Mouse (Mus musculus) heart, postnatal 0 days (tissue): ENCODE results near the gene Sik3. TPM values are rescaled to one million over a fixed set of nuclear protein-coding genes. Genes with fewer than 3 reads are reported as not detected.

Source experiments
- ATAC-seq: fragments of 200-750 bp; cut with Nextera tagmentation; 2 replicates; pipeline ENCODE4 v1.8.0; 2017; ENCODE audit warnings: low read depth, moderate number of reproducible peaks, moderate library complexity; ENCODE audit not compliant: insufficient read depth
- DNase-seq: peaks from one replicate; pipeline ENCODE4 v3.0.0-alpha.2; 2016; ENCODE audit warnings: low spot score
- H3K27ac ChIP-seq: fragments of 300-500 bp; sonication (generic); 2 replicates; pipeline ENCODE4 v1.5.1; 2014; ENCODE audit warnings: low read depth, mild to moderate bottlenecking
- H3K27me3 ChIP-seq: fragments of 300-500 bp; sonication (generic); 2 replicates; pipeline ENCODE4 v1.6.1; 2014; ENCODE audit warnings: low read length, mixed read lengths; ENCODE audit not compliant: control insufficient read depth, insufficient read depth
- H3K36me3 ChIP-seq: fragments of 300-500 bp; sonication (generic); replicated peaks from 2 replicates; pipeline ENCODE4 v1.6.1; 2014; ENCODE audit warnings: low read length, mixed read lengths; ENCODE audit not compliant: control insufficient read depth, insufficient read depth
- H3K4me1 ChIP-seq: fragments of 300-500 bp; sonication (generic); 2 replicates; pipeline ENCODE4 v1.6.1; 2014; ENCODE audit warnings: antibody characterized with exemption; ENCODE audit not compliant: control insufficient read depth, insufficient read depth
- H3K4me2 ChIP-seq: fragments of 300-500 bp; sonication (generic); 2 replicates; pipeline ENCODE4 v1.6.1; 2014; ENCODE audit warnings: low read depth, mild to moderate bottlenecking, low read length, moderate library complexity
- H3K4me3 ChIP-seq: fragments of 300-500 bp; sonication (generic); 2 replicates; pipeline ENCODE4 v1.5.1; 2014; ENCODE audit warnings: low read depth, low read length
- H3K9ac ChIP-seq: fragments of 300-500 bp; sonication (generic); replicated peaks from 2 replicates; pipeline ENCODE4 v1.6.1; 2014; ENCODE audit warnings: low read depth, low read length, mixed read lengths
- H3K9me3 ChIP-seq: fragments of 300-500 bp; sonication (generic); replicated peaks from 2 replicates; pipeline ENCODE4 v1.6.1; 2016; ENCODE audit warnings: low read length; ENCODE audit not compliant: control insufficient read depth
- CTCF ChIP-seq: IDR thresholded peaks from 2 replicates; pipeline ENCODE4 v1.5.1; 2016; ENCODE audit warnings: antibody characterized with exemption, control low read depth, low read depth
- EP300 ChIP-seq: IDR thresholded peaks from 2 replicates; pipeline ENCODE4 v1.6.1; 2016; ENCODE audit warnings: antibody characterized with exemption, low read depth
- WGBS: fragments of 180-500 bp; shearing (Covaris S2); extraction: QIAGEN DNeasy Blood & Tissue Kit; methylation state at CpG from one replicate; pipeline ENCODE4 v1.1.7; 2014; 5-methylcytosine and 5-hydroxymethylcytosine counted together
- polyA plus RNA-seq: library from polyadenylated mRNA; unstranded; fragments of >200 nt; fragmentation: Nextera tagmentation; extraction: Ambion mirVana; gene quantifications from 2 replicates; pipeline ENCODE4 v1.2.1, GENCODE M21; 2015
- total RNA-seq: library from RNA; depleted of rRNA; stranded (reverse); fragments of >200 nt; gene quantifications from 2 replicates; pipeline ENCODE4 v1.2.3, GENCODE M21; 2014; ENCODE audit warnings: low replicate concordance

Gene Sik3
- total and polyA plus RNA-seq, 2 experiments from 2014 or later = 13.1 to 35.3 TPM

- Histone ChIP-seq H3K9ac (no peak overlapping the region), H3K4me2 (no peak overlapping the region), H3K27ac (peak overlapping the region; percentile 94), H3K36me3 (peaks cover 63% of the 10 kb centered on the region), H3K27me3 (no peaks in the 10 kb centered on the region), H3K4me1 (peaks cover 29% of the 10 kb centered on the region), H3K9me3 (no peaks in the 10 kb centered on the region), H3K4me3 (no peak overlapping the region)
- TF ChIP-seq CTCF (no peak), EP300 (no peak)
- WGBS = 46% methylated on average over 7 of the region's 7 CpGs
- DNase-seq (no peak), ATAC-seq (no peak)
Observed at GRCm38 (mm10) chr9:46198936-46199335, 186.3 kb downstream of the Sik3 start.

GRCm38 (mm10) chr9:46199609-46200008, 187.0 kb downstream of the Sik3 start:
- ATAC-seq (no peak), DNase-seq (no peak)
- no peaks in the 10 kb centered on the region for H3K9me3 ChIP-seq
- H3K9ac ChIP-seq = no peak overlapping the region
- H3K4me2 ChIP-seq = no peak overlapping the region
- no peaks in the 10 kb centered on the region for H3K27me3 ChIP-seq
- peaks cover 64% of the 10 kb centered on the region for H3K36me3 ChIP-seq
- WGBS = 56% methylated on average over 2 of the region's 2 CpGs
- H3K27ac ChIP-seq = peak overlapping the region; percentile 11; the same call in 1 of the 2 replicates
- no peak overlapping the region for H3K4me3 ChIP-seq
- peaks cover 29% of the 10 kb centered on the region for H3K4me1 ChIP-seq
- TF ChIP-seq EP300 = no peak
- TF ChIP-seq CTCF = no peak

GRCm38 (mm10) chr9:46206834-46207500, 194.3 kb downstream of the Sik3 start:
- Histone ChIP-seq H3K9me3 (no peaks in the 10 kb centered on the region), H3K9ac (no peak overlapping the region), H3K4me3 (no peak overlapping the region), H3K36me3 (peaks cover 97% of the 10 kb centered on the region), H3K4me2 (no peak overlapping the region), H3K4me1 (no peaks in the 10 kb centered on the region), H3K27ac (no peak overlapping the region), H3K27me3 (no peaks in the 10 kb centered on the region)
- ATAC-seq = no peak; the same call in 1 of the 2 replicates
- WGBS = 51% methylated on average over 10 of the region's 10 CpGs
- DNase-seq = no peak
- TF ChIP-seq EP300 = no peak
- no peak for TF ChIP-seq CTCF

GRCm38 (mm10) chr9:46207501-46207869, 194.9 kb downstream of the Sik3 start:
- WGBS = 89% methylated on average over 6 of the region's 6 CpGs
- TF ChIP-seq EP300 = no peak
- TF ChIP-seq CTCF = no peak
- H3K4me1 ChIP-seq = no peaks in the 10 kb centered on the region
- H3K36me3 ChIP-seq = peaks cover 97% of the 10 kb centered on the region
- no peak for DNase-seq
- no peak overlapping the region for H3K9ac ChIP-seq
- no peak for ATAC-seq
- no peaks in the 10 kb centered on the region for H3K9me3 ChIP-seq
- no peak overlapping the region for H3K4me3 ChIP-seq
- H3K27ac ChIP-seq = no peak overlapping the region
- H3K27me3 ChIP-seq = no peaks in the 10 kb centered on the region
- H3K4me2 ChIP-seq = no peak overlapping the region

- no peaks in the 10 kb centered on the region for H3K9me3 ChIP-seq
- no peak overlapping the region for H3K4me3 ChIP-seq
- no peak overlapping the region for H3K27ac ChIP-seq
- H3K4me2 ChIP-seq = no peak overlapping the region
- no peaks in the 10 kb centered on the region for H3K4me1 ChIP-seq
- ATAC-seq (no peak), DNase-seq (no peak)
- peaks cover 98% of the 10 kb centered on the region for H3K36me3 ChIP-seq
- TF ChIP-seq CTCF = no peak
- TF ChIP-seq EP300 = no peak
- no peaks in the 10 kb centered on the region for H3K27me3 ChIP-seq
- no peak overlapping the region for H3K9ac ChIP-seq
- WGBS = 87% methylated on average over 13 of the region's 13 CpGs
Observed at GRCm38 (mm10) chr9:46208401-46208974, 195.9 kb downstream of the Sik3 start.

GRCm38 (mm10) chr9:46210473-46210872, 197.9 kb downstream of the Sik3 start:
- WGBS = 93% methylated on average over 12 of the region's 12 CpGs
- no peaks in the 10 kb centered on the region for H3K27me3 ChIP-seq
- H3K9ac ChIP-seq = no peak overlapping the region

More at GRCm38 (mm10) chr9:46210473-46210872, 197.9 kb downstream of the Sik3 start:
- no peak for TF ChIP-seq EP300
- no peak for TF ChIP-seq CTCF
- no peak overlapping the region for H3K27ac ChIP-seq
- DNase-seq = no peak
- H3K9me3 ChIP-seq = no peaks in the 10 kb centered on the region
- peaks cover 9% of the 10 kb centered on the region for H3K4me1 ChIP-seq
- H3K4me2 ChIP-seq = no peak overlapping the region
- no peak for ATAC-seq
- H3K36me3 ChIP-seq = peaks cover 89% of the 10 kb centered on the region
- no peak overlapping the region for H3K4me3 ChIP-seq
